Mouse (Mus musculus) stomach, postnatal 0 days (tissue): ENCODE measurements at regions not wholly inside any gene's neighbourhood (a gene's known extent, or its start where the extent isn't known, plus 50 kb on each side); places are given as distances from the start of the nearest gene placed in this dataset.

ENCODE experiments used
- ATAC-seq: fragments of 200-750 bp; cut with Nextera tagmentation; 2 replicates; pipeline ENCODE4 v1.8.0; 2017; ENCODE audit not compliant: low FRiP score, low TSS enrichment
- DNase-seq: peaks from one replicate; pipeline ENCODE4 v3.0.0-alpha.2; 2016; ENCODE audit warnings: low spot score
- H3K27ac ChIP-seq: fragments of 300-500 bp; sonication (generic); replicated peaks from 2 replicates; pipeline ENCODE4 v1.5.1; 2014; ENCODE audit warnings: mild to moderate bottlenecking, control low read depth
- H3K27me3 ChIP-seq: fragments of 300-500 bp; sonication (generic); 2 replicates; pipeline ENCODE4 v1.6.1; 2014; ENCODE audit warnings: low read length; ENCODE audit not compliant: control insufficient read depth, insufficient read depth
- H3K36me3 ChIP-seq: fragments of 300-500 bp; sonication (generic); 2 replicates; pipeline ENCODE4 v1.6.1; 2014; ENCODE audit warnings: low read length, mixed read lengths; ENCODE audit not compliant: control insufficient read depth, insufficient read depth
- H3K4me1 ChIP-seq: fragments of 300-500 bp; sonication (generic); replicated peaks from 2 replicates; pipeline ENCODE4 v1.6.1; 2014; ENCODE audit warnings: antibody characterized with exemption; ENCODE audit not compliant: control insufficient read depth, insufficient read depth
- H3K4me2 ChIP-seq: fragments of 300-500 bp; sonication (generic); replicated peaks from 2 replicates; pipeline ENCODE4 v1.6.1; 2014; ENCODE audit warnings: low read depth, mild to moderate bottlenecking, control low read depth, moderate library complexity
- H3K4me3 ChIP-seq: fragments of 300-500 bp; sonication (generic); 2 replicates; pipeline ENCODE4 v1.5.1; 2014; ENCODE audit warnings: low read depth, low read length, control low read depth
- H3K9ac ChIP-seq: fragments of 300-500 bp; sonication (generic); 2 replicates; pipeline ENCODE4 v1.6.1; 2014; ENCODE audit warnings: mild to moderate bottlenecking, low read length, control low read depth, mixed read lengths
- H3K9me3 ChIP-seq: fragments of 300-500 bp; sonication (generic); 2 replicates; pipeline ENCODE4 v1.6.1; 2016; ENCODE audit warnings: low read length; ENCODE audit not compliant: control insufficient read depth
- CTCF ChIP-seq: IDR thresholded peaks from 2 replicates; pipeline ENCODE4 v1.5.1; 2016; ENCODE audit warnings: antibody characterized with exemption, low read depth, mild to moderate bottlenecking, moderate library complexity
- EP300 ChIP-seq: optimal IDR thresholded peaks from 2 replicates; pipeline ENCODE3; 2016; ENCODE audit warnings: antibody characterized with exemption
- WGBS: fragments of 180-500 bp; shearing (Covaris S2); extraction: QIAGEN DNeasy Blood & Tissue Kit; methylation state at CpG from one replicate; pipeline ENCODE4 v1.1.7; 2014; 5-methylcytosine and 5-hydroxymethylcytosine counted together

DNA sequence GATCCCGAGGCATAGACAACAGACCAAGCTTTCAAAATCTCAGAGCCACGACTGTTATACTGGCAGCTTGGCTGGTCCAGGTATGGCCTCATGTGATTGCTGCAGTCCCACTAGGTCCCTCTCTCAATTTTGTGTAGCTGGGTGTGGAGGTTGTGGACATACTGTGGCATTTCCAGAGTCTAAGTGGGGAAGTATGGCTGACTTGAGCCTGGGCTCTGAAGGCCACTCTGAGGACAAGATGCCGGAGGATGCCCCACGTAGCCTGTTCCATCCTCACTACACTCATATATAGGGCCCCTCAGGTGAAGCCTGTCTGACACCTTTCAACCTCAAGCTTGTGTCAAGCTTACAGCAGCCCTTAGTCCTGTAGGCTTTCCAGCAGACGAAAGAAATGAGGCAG lies 78.2 kb upstream of the Adam6b start:
- WGBS: 85% methylated on average over 5 of the region's 5 CpGs
- TF ChIP-seq CTCF (no peak), EP300 (no peak)
- no peak overlapping the region for H3K9ac ChIP-seq
- DNase-seq (no peak), ATAC-seq (no peak)
- no peak overlapping the region for H3K4me2 ChIP-seq
- H3K27me3 ChIP-seq: no peaks in the 10 kb centered on the region
- no peak overlapping the region for H3K27ac ChIP-seq
- H3K4me3 ChIP-seq: no peak overlapping the region
- no peaks in the 10 kb centered on the region for H3K9me3 ChIP-seq
- H3K4me1 ChIP-seq: no peaks in the 10 kb centered on the region
- no peaks in the 10 kb centered on the region for H3K36me3 ChIP-seq

DNA sequence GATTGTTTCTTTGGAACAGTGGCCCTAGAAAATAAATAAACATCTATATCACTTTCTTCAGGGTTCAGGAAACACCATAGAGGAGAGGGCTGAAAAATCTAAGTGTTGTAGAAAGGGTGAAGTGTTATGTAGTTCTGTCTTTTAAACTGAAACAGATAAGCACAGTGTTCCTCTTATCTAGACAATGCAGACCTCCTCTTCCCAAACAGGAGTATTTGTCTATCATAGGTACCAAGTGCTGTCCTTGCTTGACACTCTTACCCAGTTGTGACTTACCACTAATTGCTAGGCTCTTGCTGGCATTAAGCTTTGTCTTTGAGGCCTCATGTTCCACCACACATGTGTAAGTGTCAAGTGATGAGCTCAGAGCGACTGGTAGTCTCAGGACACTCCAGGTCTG lies 75.3 kb upstream of the Adam6b start:
- H3K27me3 ChIP-seq: no peaks in the 10 kb centered on the region
- no peak for DNase-seq
- 54% methylated on average over 1 of the region's 1 CpGs for WGBS

DNA sequence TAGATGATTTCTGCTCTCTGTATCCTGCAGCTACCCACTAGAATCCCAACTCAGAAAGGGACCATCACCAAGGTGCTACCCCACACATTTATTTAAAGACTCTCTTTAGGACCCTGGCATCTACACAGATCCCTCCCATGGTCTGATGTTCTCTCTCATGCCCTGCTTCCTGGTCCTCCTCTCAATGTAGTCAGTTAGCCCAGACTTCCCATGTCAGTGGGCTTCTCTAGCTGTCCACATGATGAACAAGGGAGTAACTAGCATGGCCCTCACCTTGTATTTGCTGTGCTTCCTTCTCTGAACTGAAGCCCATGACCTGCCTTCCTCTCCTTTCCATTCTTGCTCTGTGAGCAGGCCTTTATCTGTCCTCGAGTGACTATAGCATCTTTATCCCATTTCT lies 71.8 kb upstream of the Adam6b start:
- no peak for TF ChIP-seq EP300
- no peak for TF ChIP-seq CTCF

More for the DNA sequence above, 75.3 kb upstream of the Adam6b start:
- no peaks in the 10 kb centered on the region for H3K36me3 ChIP-seq
- H3K4me3 ChIP-seq: no peak overlapping the region
- no peak for TF ChIP-seq EP300
- no peak for TF ChIP-seq CTCF
- no peaks in the 10 kb centered on the region for H3K4me1 ChIP-seq
- no peak for ATAC-seq
- H3K4me2 ChIP-seq: no peak overlapping the region
- no peaks in the 10 kb centered on the region for H3K9me3 ChIP-seq
- H3K27ac ChIP-seq: no peak overlapping the region
- H3K9ac ChIP-seq: no peak overlapping the region

DNA sequence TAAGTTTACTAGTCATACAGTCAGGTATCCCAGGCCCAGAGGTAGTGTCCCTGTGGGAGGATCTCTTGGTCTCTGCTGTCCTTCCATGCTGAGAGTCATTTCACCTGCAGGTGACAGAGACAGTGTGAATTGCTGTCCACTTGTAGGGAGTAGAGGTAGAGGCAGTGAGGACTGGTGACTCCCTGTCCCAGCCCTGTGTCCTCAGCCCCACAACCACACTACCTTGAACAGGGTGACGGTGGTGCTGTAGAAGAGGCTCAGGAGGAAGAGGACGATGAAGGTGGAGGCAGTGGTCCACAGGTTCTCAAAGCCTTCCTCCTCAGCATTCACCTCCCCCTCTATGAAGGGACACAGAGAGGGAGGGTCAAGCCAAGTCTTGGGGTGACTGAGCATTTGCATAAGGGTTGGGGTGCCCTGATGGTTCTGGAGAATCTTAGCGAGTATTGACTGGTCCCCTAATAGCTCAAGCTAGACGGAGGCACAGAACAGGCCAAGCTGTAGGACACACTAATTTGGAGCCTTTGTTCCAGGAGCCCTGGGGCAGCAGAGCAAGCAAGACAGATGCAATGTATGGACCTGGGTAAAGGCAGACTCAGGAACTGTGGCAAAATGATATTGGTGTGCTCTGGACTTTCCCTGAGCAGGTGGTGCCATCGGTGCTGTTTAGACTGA lies 70.4 kb upstream of the Adam6b start:
- Histone ChIP-seq H3K4me2 (no peak overlapping the region), H3K36me3 (no peaks in the 10 kb centered on the region), H3K27ac (no peak overlapping the region), H3K4me1 (no peaks in the 10 kb centered on the region), H3K4me3 (no peak overlapping the region), H3K27me3 (no peaks in the 10 kb centered on the region), H3K9ac (no peak overlapping the region), H3K9me3 (no peaks in the 10 kb centered on the region)
- DNase-seq (peak; percentile 2), ATAC-seq (no peak)
- no peak for TF ChIP-seq CTCF
- TF ChIP-seq EP300: no peak
- 91% methylated on average over 5 of the region's 5 CpGs for WGBS

More for the DNA sequence above, 71.8 kb upstream of the Adam6b start:
- Histone ChIP-seq H3K27me3 (no peaks in the 10 kb centered on the region), H3K27ac (no peak overlapping the region), H3K9me3 (no peaks in the 10 kb centered on the region), H3K9ac (no peak overlapping the region), H3K4me1 (no peaks in the 10 kb centered on the region), H3K4me2 (no peak overlapping the region), H3K36me3 (no peaks in the 10 kb centered on the region), H3K4me3 (no peak overlapping the region)
- 63% methylated on average over 1 of the region's 1 CpGs for WGBS
- DNase-seq (peak; percentile 3), ATAC-seq (no peak)

DNA sequence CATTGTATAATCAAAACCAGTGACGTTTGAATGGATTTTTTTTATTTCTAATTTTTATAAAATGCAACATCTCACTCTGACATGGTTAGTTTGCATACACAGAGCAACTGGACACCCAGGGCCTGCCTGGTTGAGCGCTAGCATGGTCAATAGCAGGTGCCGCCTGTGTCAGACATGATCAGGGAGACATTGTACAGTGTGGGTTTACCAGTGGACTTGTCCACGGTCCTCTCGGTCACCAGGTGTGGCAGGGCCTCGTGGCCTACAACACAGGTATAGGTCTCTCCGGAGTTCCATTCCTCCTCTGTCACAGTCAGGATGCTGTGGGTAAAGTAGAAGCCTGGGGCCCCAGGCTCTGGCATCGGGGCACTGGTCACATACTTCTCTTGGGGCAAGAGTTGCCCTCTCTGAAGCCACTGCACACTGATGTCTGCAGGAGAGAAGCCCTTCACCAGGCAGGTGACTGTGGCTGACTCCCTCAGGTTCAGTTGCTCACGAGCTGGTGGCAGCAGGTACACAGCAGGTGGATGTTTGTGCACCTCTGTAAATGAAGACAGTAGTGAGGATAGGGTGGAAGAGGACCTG lies 68.5 kb upstream of the Adam6b start:
- DNase-seq: no peak
- Histone ChIP-seq H3K36me3 (no peaks in the 10 kb centered on the region), H3K27me3 (no peaks in the 10 kb centered on the region), H3K4me2 (no peak overlapping the region), H3K9ac (no peak overlapping the region), H3K27ac (no peak overlapping the region), H3K4me3 (no peak overlapping the region), H3K4me1 (no peaks in the 10 kb centered on the region), H3K9me3 (no peaks in the 10 kb centered on the region)
- ATAC-seq: no peak
- WGBS: 81% methylated on average over 9 of the region's 9 CpGs
- no peak for TF ChIP-seq EP300
- TF ChIP-seq CTCF: no peak
